Mouse (Mus musculus): ENCODE results near the gene Gdpgp1.

- TF ChIP-seq CTCF (IDR thresholded peaks at IDR 0.05; ENCODE audit: low read depth) (no peak), EP300 (optimal IDR thresholded peaks at IDR 0.05) (no peak)
Measured at GRCm38 (mm10) chr7:80284391-80284790, 51.7 kb downstream of the Gdpgp1 start.
